Mouse (Mus musculus) heart, embryonic 12.5 days (tissue): Measurements from ENCODE around the gene Agpat4. TPM values are rescaled to one million over a fixed set of nuclear protein-coding genes. Genes with fewer than 3 reads are reported as not detected.
A peak's percentile ranks its signal among the peaks of the same experiment; 100 is the strongest.
"Not testable (repeated sequence)": the region's sequence is repeated elsewhere in the genome, so short reads cannot be mapped to it uniquely, and the experiment has no call there.

ENCODE experiments used
- ATAC-seq: fragments of 200-750 bp; cut with Nextera tagmentation; 2 replicates; pipeline ENCODE4 v1.8.0; 2017; ENCODE audit warnings: moderate TSS enrichment, moderate library complexity; ENCODE audit not compliant: insufficient number of reproducible peaks, low FRiP score
- H3K27ac ChIP-seq: fragments of 300-500 bp; sonication (generic); 2 replicates; pipeline ENCODE4 v1.5.1; 2016; ENCODE audit warnings: mild to moderate bottlenecking, moderate library complexity; ENCODE audit not compliant: poor library complexity, severe bottlenecking
- H3K27me3 ChIP-seq: fragments of 300-500 bp; sonication (generic); replicated peaks from 2 replicates; pipeline ENCODE4 v1.6.1; 2016; ENCODE audit warnings: mild to moderate bottlenecking, moderate library complexity
- H3K36me3 ChIP-seq: fragments of 300-500 bp; sonication (generic); 2 replicates; pipeline ENCODE4 v1.6.1; 2016; ENCODE audit warnings: mild to moderate bottlenecking, moderate library complexity
- H3K4me1 ChIP-seq: fragments of 300-500 bp; sonication (generic); replicated peaks from 2 replicates; pipeline ENCODE4 v1.6.1; 2016; ENCODE audit warnings: mild to moderate bottlenecking
- H3K4me2 ChIP-seq: fragments of 300-500 bp; sonication (generic); 2 replicates; pipeline ENCODE4 v1.6.1; 2016; ENCODE audit warnings: mild to moderate bottlenecking, moderate library complexity
- H3K4me3 ChIP-seq: fragments of 300-500 bp; sonication (generic); 2 replicates; pipeline ENCODE4 v1.5.1; 2016; ENCODE audit warnings: mild to moderate bottlenecking
- H3K9ac ChIP-seq: fragments of 300-500 bp; sonication (generic); 2 replicates; pipeline ENCODE4 v1.6.1; 2016; ENCODE audit warnings: mild to moderate bottlenecking, moderate library complexity
- H3K9me3 ChIP-seq: fragments of 300-500 bp; sonication (generic); replicated peaks from 2 replicates; pipeline ENCODE4 v1.6.1; 2016; ENCODE audit warnings: mild to moderate bottlenecking, moderate library complexity
- WGBS: fragments of 180-500 bp; shearing (Covaris S2); methylation state at CpG from one replicate; pipeline ENCODE4 v1.1.7; 2016; 5-methylcytosine and 5-hydroxymethylcytosine counted together
- polyA plus RNA-seq: library from polyadenylated mRNA; unstranded; fragments of >200 nt; fragmentation: Nextera tagmentation; extraction: Ambion mirVana; gene quantifications from 2 replicates; pipeline ENCODE4 v1.2.1, GENCODE M21; 2016

The Agpat4 gene
- polyA plus RNA-seq, 1 experiment from 2014 or later: 21.1 TPM

GRCm38 (mm10) chr17:12207022-12207548 is 88.6 kb downstream of the Agpat4 start:
- ATAC-seq: no peak
- no peak overlapping the region for H3K4me2 ChIP-seq
- H3K27ac ChIP-seq: 0 out of 2 replicates have a peak overlapping the region, but pooled peaks have one; percentile 12
- no peak overlapping the region for H3K4me3 ChIP-seq
- WGBS: 54% methylated on average over 1 of the region's 1 CpGs
- H3K27me3 ChIP-seq: no peaks in the 10 kb centered on the region
- no peaks in the 10 kb centered on the region for H3K9me3 ChIP-seq
- no peak overlapping the region for H3K9ac ChIP-seq
- peaks cover 41% of the 10 kb centered on the region for H3K4me1 ChIP-seq
- peaks cover 17% of the 10 kb centered on the region for H3K36me3 ChIP-seq

GRCm38 (mm10) chr17:12209481-12209880 is 91.0 kb downstream of the Agpat4 start:
- Histone ChIP-seq H3K27ac (no peak overlapping the region), H3K9ac (no peak overlapping the region), H3K4me2 (no peak overlapping the region), H3K36me3 (peaks cover 33% of the 10 kb centered on the region), H3K4me3 (no peak overlapping the region), H3K4me1 (peaks cover 26% of the 10 kb centered on the region), H3K9me3 (no peaks in the 10 kb centered on the region), H3K27me3 (no peaks in the 10 kb centered on the region)
- no peak for ATAC-seq
- WGBS: 80% methylated on average over 4 of the region's 4 CpGs

- 32% methylated on average over 8 of the region's 8 CpGs for WGBS
- Histone ChIP-seq H3K4me1 (peaks cover 14% of the 10 kb centered on the region), H3K4me3 (no peak overlapping the region), H3K9me3 (no peaks in the 10 kb centered on the region), H3K4me2 (no peak overlapping the region), H3K27ac (no peak overlapping the region), H3K27me3 (no peaks in the 10 kb centered on the region), H3K9ac (no peak overlapping the region), H3K36me3 (peaks cover 45% of the 10 kb centered on the region)
- no peak for ATAC-seq
Observed at GRCm38 (mm10) chr17:12210544-12211132, 92.1 kb downstream of the Agpat4 start.

- Histone ChIP-seq H3K4me2 (no peak overlapping the region), H3K27ac (no peak overlapping the region), H3K9ac (no peak overlapping the region), H3K36me3 (peaks cover 56% of the 10 kb centered on the region), H3K27me3 (no peaks in the 10 kb centered on the region), H3K9me3 (no peaks in the 10 kb centered on the region), H3K4me1 (peaks cover 14% of the 10 kb centered on the region), H3K4me3 (no peak overlapping the region)
- ATAC-seq: no peak
- WGBS: 90% methylated on average over 11 of the region's 11 CpGs
Observed at GRCm38 (mm10) chr17:12211890-12212289, 93.4 kb downstream of the Agpat4 start.

- H3K4me2 ChIP-seq: no peak overlapping the region
- no peak overlapping the region for H3K9ac ChIP-seq
- no peaks in the 10 kb centered on the region for H3K27me3 ChIP-seq
- H3K4me1 ChIP-seq: peaks cover 14% of the 10 kb centered on the region
- no peaks in the 10 kb centered on the region for H3K9me3 ChIP-seq
- peaks cover 61% of the 10 kb centered on the region for H3K36me3 ChIP-seq
- H3K27ac ChIP-seq: no peak overlapping the region
- no peak for ATAC-seq
- WGBS: 89% methylated on average over 6 of the region's 6 CpGs
- no peak overlapping the region for H3K4me3 ChIP-seq
Observed at GRCm38 (mm10) chr17:12212341-12212740, 93.8 kb downstream of the Agpat4 start.

- Histone ChIP-seq H3K4me3 (no peak overlapping the region), H3K4me1 (peaks cover 8% of the 10 kb centered on the region), H3K9ac (no peak overlapping the region), H3K9me3 (no peaks in the 10 kb centered on the region), H3K4me2 (no peak overlapping the region), H3K27me3 (no peaks in the 10 kb centered on the region), H3K36me3 (peaks cover 70% of the 10 kb centered on the region), H3K27ac (no peak overlapping the region)
- ATAC-seq: no peak
- WGBS: 91% methylated on average over 8 of the region's 8 CpGs
Observed at GRCm38 (mm10) chr17:12213430-12213829, 94.9 kb downstream of the Agpat4 start.

- Histone ChIP-seq H3K9ac (no peak overlapping the region), H3K27me3 (no peaks in the 10 kb centered on the region), H3K9me3 (no peaks in the 10 kb centered on the region), H3K4me2 (no peak overlapping the region), H3K36me3 (peaks cover 88% of the 10 kb centered on the region), H3K4me3 (no peak overlapping the region), H3K27ac (no peak overlapping the region), H3K4me1 (peaks cover 8% of the 10 kb centered on the region)
- ATAC-seq: peak; percentile 72
- 37% methylated on average over 6 of the region's 6 CpGs for WGBS
Observed at GRCm38 (mm10) chr17:12216224-12216623, 97.7 kb downstream of the Agpat4 start.

GRCm38 (mm10) chr17:12221926-12222325 is 103.4 kb downstream of the Agpat4 start:
- no peak overlapping the region for H3K4me3 ChIP-seq
- no peak for ATAC-seq
- peaks cover 69% of the 10 kb centered on the region for H3K36me3 ChIP-seq
- H3K4me2 ChIP-seq: no peak overlapping the region
- H3K27ac ChIP-seq: no peak overlapping the region
- H3K4me1 ChIP-seq: peaks cover 7% of the 10 kb centered on the region
- no peak overlapping the region for H3K9ac ChIP-seq
- H3K27me3 ChIP-seq: no peaks in the 10 kb centered on the region
- WGBS: 54% methylated on average over 6 of the region's 6 CpGs
- H3K9me3 ChIP-seq: no peaks in the 10 kb centered on the region

- peaks cover 70% of the 10 kb centered on the region for H3K36me3 ChIP-seq
- no peak overlapping the region for H3K27ac ChIP-seq
- WGBS: 56% methylated on average over 5 of the region's 5 CpGs
- H3K27me3 ChIP-seq: no peaks in the 10 kb centered on the region
- no peak for ATAC-seq
- H3K9me3 ChIP-seq: no peaks in the 10 kb centered on the region
- H3K4me2 ChIP-seq: no peak overlapping the region
- peaks cover 7% of the 10 kb centered on the region for H3K4me1 ChIP-seq
- H3K4me3 ChIP-seq: no peak overlapping the region
- H3K9ac ChIP-seq: no peak overlapping the region
Observed at GRCm38 (mm10) chr17:12223682-12224081, 105.2 kb downstream of the Agpat4 start.

GRCm38 (mm10) chr17:12224145-12224544 is 105.6 kb downstream of the Agpat4 start:
- peaks cover 70% of the 10 kb centered on the region for H3K36me3 ChIP-seq
- no peak overlapping the region for H3K9ac ChIP-seq
- no peak overlapping the region for H3K4me2 ChIP-seq
- peaks cover 7% of the 10 kb centered on the region for H3K4me1 ChIP-seq
- no peaks in the 10 kb centered on the region for H3K9me3 ChIP-seq
- H3K27me3 ChIP-seq: no peaks in the 10 kb centered on the region
- H3K4me3 ChIP-seq: no peak overlapping the region
- no peak overlapping the region for H3K27ac ChIP-seq
- no peak for ATAC-seq
- WGBS: 78% methylated on average over 9 of the region's 9 CpGs

- H3K9me3 ChIP-seq, H3K4me2 ChIP-seq, ATAC-seq, H3K4me1 ChIP-seq, H3K4me3 ChIP-seq, H3K27ac ChIP-seq, H3K9ac ChIP-seq, H3K27me3 ChIP-seq: not testable (repeated sequence)
- H3K36me3 ChIP-seq: peaks cover 70% of the 10 kb centered on the region
- 86% methylated on average over 7 of the region's 7 CpGs for WGBS
Observed at GRCm38 (mm10) chr17:12224551-12224950, 106.0 kb downstream of the Agpat4 start.

- ATAC-seq: no peak
- Histone ChIP-seq H3K4me3 (no peak overlapping the region), H3K9me3 (no peaks in the 10 kb centered on the region), H3K9ac (no peak overlapping the region), H3K36me3 (peaks cover 70% of the 10 kb centered on the region), H3K27me3 (no peaks in the 10 kb centered on the region), H3K27ac (no peak overlapping the region), H3K4me1 (peaks cover 7% of the 10 kb centered on the region), H3K4me2 (no peak overlapping the region)
- WGBS: 61% methylated on average over 1 of the region's 1 CpGs
Observed at GRCm38 (mm10) chr17:12225227-12225626, 106.7 kb downstream of the Agpat4 start.
